Mouse (Mus musculus) liver, embryonic 13.5 days (tissue): Measurements from ENCODE around the gene Slc35b2. TPM values are rescaled to one million over a fixed set of nuclear protein-coding genes. Genes with fewer than 3 reads are reported as not detected.

ENCODE experiments used
- ATAC-seq: fragments of 200-750 bp; cut with Nextera tagmentation; 2 replicates; pipeline ENCODE4 v1.8.0; 2017; ENCODE audit warnings: low read depth, mild to moderate bottlenecking, moderate number of reproducible peaks, moderate library complexity
- DNase-seq: peaks from one replicate; pipeline ENCODE4 v3.0.0; 2022
- H3K27ac ChIP-seq: fragments of 300-500 bp; sonication (generic); 2 replicates; pipeline ENCODE4 v1.5.1; 2015; ENCODE audit warnings: moderate library complexity, mild to moderate bottlenecking, inconsistent platforms
- H3K27me3 ChIP-seq: fragments of 300-500 bp; sonication (generic); 2 replicates; pipeline ENCODE4 v1.6.1; 2015; ENCODE audit warnings: mild to moderate bottlenecking, inconsistent platforms
- H3K36me3 ChIP-seq: fragments of 300-500 bp; sonication (generic); 2 replicates; pipeline ENCODE4 v1.6.1; 2015; ENCODE audit warnings: mild to moderate bottlenecking, inconsistent platforms
- H3K4me1 ChIP-seq: fragments of 300-500 bp; sonication (generic); replicated peaks from 2 replicates; pipeline ENCODE4 v1.6.1; 2015; ENCODE audit warnings: inconsistent platforms
- H3K4me2 ChIP-seq: fragments of 300-500 bp; sonication (generic); 2 replicates; pipeline ENCODE4 v1.6.1; 2015; ENCODE audit warnings: inconsistent platforms, mild to moderate bottlenecking, moderate library complexity
- H3K4me3 ChIP-seq: fragments of 300-500 bp; sonication (generic); replicated peaks from 2 replicates; pipeline ENCODE4 v1.5.1; 2015; ENCODE audit warnings: mild to moderate bottlenecking, inconsistent platforms
- H3K9ac ChIP-seq: fragments of 300-500 bp; sonication (generic); 2 replicates; pipeline ENCODE4 v1.6.1; 2015; ENCODE audit warnings: mild to moderate bottlenecking, inconsistent platforms
- H3K9me3 ChIP-seq: fragments of 300-500 bp; sonication (generic); replicated peaks from 2 replicates; pipeline ENCODE4 v1.6.1; 2016; ENCODE audit warnings: inconsistent platforms
- WGBS: fragments of 180-500 bp; shearing (Covaris S2); methylation state at CpG from one replicate; pipeline ENCODE4 v1.1.7; 2015; ENCODE audit not compliant: insufficient replicate concordance; 5-methylcytosine and 5-hydroxymethylcytosine counted together
- polyA plus RNA-seq: library from polyadenylated mRNA; unstranded; fragments of >200 nt; fragmentation: Nextera tagmentation; extraction: Ambion mirVana; gene quantifications from 2 replicates; pipeline ENCODE4 v1.2.1, GENCODE M21; 2015

The Slc35b2 gene
- polyA plus RNA-seq, 1 experiment from 2014 or later = 58.0 TPM

DNA sequence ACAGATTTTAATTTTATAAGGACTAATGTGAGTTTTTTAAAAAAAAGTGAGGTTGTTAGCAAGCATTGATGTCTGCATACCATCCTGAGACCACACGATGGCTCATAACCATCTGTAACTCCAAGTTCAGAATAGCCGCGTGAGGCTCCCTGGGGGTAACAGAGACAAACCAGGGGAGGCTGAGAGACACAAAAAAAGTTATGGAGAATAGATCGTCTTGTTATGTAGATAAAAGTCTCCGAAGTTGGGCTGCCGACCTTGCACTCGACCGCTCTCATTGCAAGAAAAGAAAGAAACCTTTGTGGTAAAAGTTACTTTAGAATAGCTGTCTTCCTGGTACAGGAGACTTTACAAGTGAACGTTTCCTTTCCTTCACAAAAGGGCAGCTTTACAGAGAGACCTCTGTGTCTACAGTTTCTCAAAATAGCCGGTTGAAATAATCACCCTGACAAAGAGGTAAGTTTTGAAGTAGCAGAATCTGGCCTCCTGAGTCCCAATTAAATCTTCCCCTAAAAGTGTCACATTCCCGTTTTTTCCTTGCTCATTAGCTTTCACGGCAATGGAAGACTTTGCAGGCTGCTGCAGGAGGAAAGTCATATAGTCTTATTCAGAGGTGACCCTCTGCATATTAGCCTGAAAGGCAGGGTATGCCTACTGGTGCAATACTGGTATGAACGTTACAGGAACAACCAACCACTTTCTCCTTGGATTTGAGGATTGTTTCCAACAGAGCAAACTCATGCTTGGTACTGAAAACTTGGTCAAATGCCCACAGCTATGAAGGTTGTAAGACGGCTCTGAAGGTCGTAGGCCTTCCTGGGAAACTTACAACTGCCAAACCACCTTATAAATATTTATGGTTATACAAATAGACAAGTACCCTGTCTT, 43.6 kb downstream of the Slc35b2 start:
- no peak overlapping the region for H3K9ac ChIP-seq
- ATAC-seq = no peak
- H3K36me3 ChIP-seq = no peaks in the 10 kb centered on the region
- H3K27me3 ChIP-seq = no peaks in the 10 kb centered on the region
- H3K4me2 ChIP-seq = no peak overlapping the region
- no peak for DNase-seq
- H3K4me3 ChIP-seq = no peak overlapping the region
- H3K9me3 ChIP-seq = no peaks in the 10 kb centered on the region
- 76% methylated on average over 15 of the region's 15 CpGs for WGBS
- H3K4me1 ChIP-seq = peaks cover 27% of the 10 kb centered on the region
- H3K27ac ChIP-seq = no peak overlapping the region

DNA sequence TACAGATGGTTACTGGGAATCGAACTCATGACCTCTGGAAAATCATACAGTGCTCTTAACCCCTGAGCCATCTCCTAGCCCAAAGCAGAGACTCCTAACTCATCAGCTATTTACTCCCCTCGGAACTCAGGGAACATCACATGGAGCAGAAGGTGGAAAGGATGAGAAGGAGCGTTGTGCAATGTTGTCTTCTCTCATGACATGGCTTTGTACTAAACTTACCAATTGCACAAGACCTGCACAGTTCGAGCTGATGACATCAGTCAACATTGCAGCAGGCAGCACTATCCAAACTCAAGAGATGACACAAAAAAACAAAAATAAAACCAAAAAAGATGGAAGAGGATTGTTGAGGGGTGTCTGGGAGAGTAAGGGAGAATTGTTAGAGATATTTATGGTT, 44.7 kb downstream of the Slc35b2 start:
- Histone ChIP-seq H3K9me3 (no peaks in the 10 kb centered on the region), H3K27me3 (no peaks in the 10 kb centered on the region), H3K9ac (no peak overlapping the region), H3K4me3 (no peak overlapping the region), H3K27ac (peak overlapping the region; percentile 2; the same call in 1 of the 2 replicates), H3K36me3 (no peaks in the 10 kb centered on the region), H3K4me1 (peaks cover 32% of the 10 kb centered on the region), H3K4me2 (no peak overlapping the region)
- WGBS = 62% methylated on average over 4 of the region's 4 CpGs
- DNase-seq (no peak), ATAC-seq (peak; percentile 35; the same call in 1 of the 2 replicates)

DNA sequence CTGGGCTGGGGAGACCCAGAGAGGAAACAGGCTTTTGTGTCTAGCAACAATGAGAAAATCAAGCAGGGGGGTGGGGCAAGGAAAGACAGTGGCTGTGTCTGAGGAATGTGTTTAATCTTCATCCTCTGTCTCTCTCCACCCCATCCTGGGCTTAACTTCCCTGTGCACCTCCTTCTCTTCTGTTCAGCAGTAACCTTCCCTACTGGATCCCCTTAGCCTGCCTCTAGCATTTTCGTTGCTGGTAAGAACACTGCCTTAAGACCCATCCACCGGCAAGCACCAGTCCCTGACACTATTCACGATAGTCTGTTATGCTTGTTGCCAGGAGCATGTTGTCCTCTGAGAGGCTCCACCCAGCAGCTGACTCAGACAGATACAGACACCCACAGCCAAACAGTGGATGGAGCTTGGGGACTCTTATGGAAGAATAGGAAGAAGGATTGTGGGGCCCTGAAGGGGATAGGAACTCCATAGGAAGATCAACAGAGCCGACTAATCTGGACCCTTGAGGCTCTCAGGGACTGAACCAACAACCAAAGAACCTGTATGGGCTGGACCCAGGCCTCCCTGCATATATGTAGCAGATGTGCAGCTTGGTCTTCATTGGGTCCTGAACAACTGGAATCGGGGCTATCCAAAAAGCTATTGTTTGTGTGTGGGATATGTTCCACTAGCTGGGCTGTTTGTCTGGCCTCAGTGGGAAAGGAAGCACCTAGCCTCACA, 46.6 kb downstream of the Slc35b2 start:
- Histone ChIP-seq H3K4me3 (0 out of 2 replicates have a peak overlapping the region, but pooled peaks have one; percentile 6), H3K9me3 (no peaks in the 10 kb centered on the region), H3K4me2 (peak overlapping the region; percentile 46), H3K4me1 (peaks cover 32% of the 10 kb centered on the region), H3K9ac (peak overlapping the region; percentile 31; the same call in 1 of the 2 replicates), H3K27ac (peak overlapping the region; percentile 56), H3K36me3 (no peaks in the 10 kb centered on the region), H3K27me3 (no peaks in the 10 kb centered on the region)
- WGBS = 26% methylated on average over 5 of the region's 5 CpGs
- ATAC-seq (peak; percentile 87), DNase-seq (peak; percentile 59)

DNA sequence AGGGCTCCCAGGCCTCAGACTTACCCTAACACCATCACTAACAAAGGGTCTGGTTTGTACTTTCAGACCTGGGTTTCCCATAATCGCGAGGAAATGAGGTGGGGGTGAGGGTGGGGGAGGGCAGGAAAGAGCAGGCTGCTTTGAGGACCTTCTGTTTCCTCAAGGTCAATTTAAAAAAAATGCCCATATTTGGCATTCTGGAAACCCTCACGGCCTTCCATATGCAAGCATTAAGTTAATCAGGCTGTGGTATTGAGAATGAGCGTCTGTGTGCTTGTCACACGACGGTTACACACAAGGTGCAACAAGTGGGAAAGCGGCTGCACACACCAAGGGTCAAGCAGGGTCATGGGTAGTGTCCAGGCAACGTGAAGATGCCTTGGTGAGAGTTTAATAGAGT, 48.3 kb downstream of the Slc35b2 start:
- H3K27ac ChIP-seq = no peak overlapping the region
- no peak for ATAC-seq
- peaks cover 32% of the 10 kb centered on the region for H3K4me1 ChIP-seq
- no peaks in the 10 kb centered on the region for H3K27me3 ChIP-seq
- no peaks in the 10 kb centered on the region for H3K36me3 ChIP-seq
- WGBS = 64% methylated on average over 8 of the region's 8 CpGs
- no peak overlapping the region for H3K4me3 ChIP-seq
- no peaks in the 10 kb centered on the region for H3K9me3 ChIP-seq
- no peak overlapping the region for H3K4me2 ChIP-seq
- no peak overlapping the region for H3K9ac ChIP-seq
- no peak for DNase-seq

DNA sequence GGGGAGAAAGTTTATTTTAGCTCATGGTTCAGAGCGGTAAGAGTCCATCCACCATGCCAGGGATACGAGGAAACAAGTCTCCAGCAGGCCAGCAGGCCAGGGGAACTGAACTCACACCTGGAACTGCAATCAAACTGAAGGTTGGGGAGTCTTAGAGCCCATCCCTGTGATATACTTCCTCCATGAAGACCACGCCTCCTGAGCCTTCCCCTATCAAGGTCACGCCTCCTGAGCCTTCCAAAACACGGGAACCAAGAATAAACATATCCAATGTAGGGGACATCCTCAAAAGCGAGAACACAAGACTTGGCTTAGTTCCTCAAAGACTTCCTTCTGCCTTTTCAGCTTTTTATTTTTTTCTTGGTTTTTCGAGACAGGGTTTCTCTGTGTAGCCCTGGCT, 49.2 kb downstream of the Slc35b2 start:
- 50% methylated on average over 7 of the region's 7 CpGs for WGBS
- ATAC-seq = no peak

DNA sequence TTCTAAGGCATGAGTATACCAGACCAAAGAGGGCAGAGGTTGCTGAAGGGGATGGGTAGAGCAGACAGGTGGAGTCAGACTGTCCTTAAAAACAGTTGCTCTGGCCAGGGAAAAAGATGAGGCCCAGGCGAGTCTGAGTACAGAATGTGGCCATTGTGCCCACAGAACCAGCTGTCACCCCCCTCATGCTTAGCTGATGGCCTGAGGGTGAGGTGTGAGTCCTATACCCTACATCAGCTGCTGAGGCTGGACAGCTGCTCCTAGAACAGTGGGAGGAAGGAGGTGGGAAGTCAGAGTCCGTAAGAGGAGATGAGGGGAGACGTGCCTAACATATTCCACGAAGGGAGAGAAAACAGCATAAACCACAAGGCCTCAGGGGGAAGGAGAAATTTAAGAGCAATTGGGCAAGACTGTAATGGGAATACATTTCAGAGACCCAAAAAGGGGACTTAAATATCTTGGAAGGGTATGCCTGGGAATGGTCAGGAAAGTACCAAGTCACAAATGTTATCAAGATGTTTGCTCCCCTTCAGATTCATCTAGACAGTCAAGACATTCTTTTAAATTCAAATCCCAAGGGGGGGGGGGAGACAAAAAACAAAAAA, 52.5 kb downstream of the Slc35b2 start:
- H3K36me3 ChIP-seq = no peaks in the 10 kb centered on the region
- no peaks in the 10 kb centered on the region for H3K27me3 ChIP-seq
- H3K4me2 ChIP-seq = no peak overlapping the region
- H3K9ac ChIP-seq = no peak overlapping the region
- peaks cover 30% of the 10 kb centered on the region for H3K4me1 ChIP-seq
- H3K27ac ChIP-seq = no peak overlapping the region
- no peaks in the 10 kb centered on the region for H3K9me3 ChIP-seq
- no peak overlapping the region for H3K4me3 ChIP-seq
- 53% methylated on average over 4 of the region's 4 CpGs for WGBS
- DNase-seq = no peak
- ATAC-seq = no peak

More for the DNA sequence above, 49.2 kb downstream of the Slc35b2 start:
- H3K4me1 ChIP-seq = peaks cover 32% of the 10 kb centered on the region
- H3K27ac ChIP-seq = no peak overlapping the region
- no peaks in the 10 kb centered on the region for H3K9me3 ChIP-seq
- H3K9ac ChIP-seq = no peak overlapping the region
- H3K4me3 ChIP-seq = no peak overlapping the region
- DNase-seq = no peak
- H3K27me3 ChIP-seq = no peaks in the 10 kb centered on the region
- no peak overlapping the region for H3K4me2 ChIP-seq
- H3K36me3 ChIP-seq = no peaks in the 10 kb centered on the region

DNA sequence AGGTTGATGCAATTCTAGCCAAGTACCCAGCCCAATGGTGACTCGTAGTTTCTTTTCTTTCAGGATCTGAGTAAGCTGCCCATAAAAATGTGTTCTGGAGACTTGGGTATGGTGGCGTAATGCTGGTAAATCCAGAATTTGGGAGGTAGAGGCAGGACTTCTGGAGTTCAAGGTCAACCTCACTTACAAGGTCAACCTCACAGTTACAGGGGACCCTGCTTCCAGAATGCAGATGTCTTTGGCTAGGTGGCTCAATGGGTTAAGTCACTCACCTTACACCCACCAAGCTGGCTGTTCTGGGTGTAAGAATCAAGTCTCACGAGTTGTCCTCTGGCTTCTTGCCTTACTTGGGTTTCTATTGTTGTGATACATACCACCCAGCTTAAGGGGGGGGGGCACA, 53.0 kb downstream of the Slc35b2 start:
- Histone ChIP-seq H3K4me3 (no peak overlapping the region), H3K9ac (no peak overlapping the region), H3K4me2 (no peak overlapping the region), H3K36me3 (no peaks in the 10 kb centered on the region), H3K4me1 (peaks cover 28% of the 10 kb centered on the region), H3K27ac (no peak overlapping the region), H3K9me3 (no peaks in the 10 kb centered on the region), H3K27me3 (no peaks in the 10 kb centered on the region)
- ATAC-seq (no peak), DNase-seq (no peak)
- WGBS = 66% methylated on average over 3 of the region's 3 CpGs

Other genes starting within 250 kb of the Slc35b2 start
- 36.4 and 41.5 TPM in 2 replicates for gene Cdc5l, start 130.1 kb upstream of the Slc35b2 start, polyA plus RNA-seq
- gene Spats1, start 88.5 kb upstream of the Slc35b2 start, polyA plus RNA-seq = 0.06 and 0.18 TPM in 2 replicates
- 8.6 and 9.4 TPM in 2 replicates for gene Aars2, start 57.0 kb upstream of the Slc35b2 start, polyA plus RNA-seq
- not detected in 2 replicates for gene Tcte1, start 40.4 kb upstream of the Slc35b2 start, polyA plus RNA-seq
- gene Tmem151b, start 14.2 kb upstream of the Slc35b2 start, polyA plus RNA-seq = 0.14 and 0.17 TPM in 2 replicates
- gene Nfkbie, start 8.2 kb upstream of the Slc35b2 start, polyA plus RNA-seq = 1.4 and 1.6 TPM in 2 replicates
- 1,012 and 1,064 TPM in 2 replicates for gene Hsp90ab1, start 9.4 kb downstream of the Slc35b2 start, polyA plus RNA-seq
- gene Slc29a1, start 35.7 kb downstream of the Slc35b2 start, polyA plus RNA-seq = 215 and 233 TPM in 2 replicates
- gene Mymx, start 38.2 kb downstream of the Slc35b2 start, polyA plus RNA-seq = 0.42 and 0.59 TPM in 2 replicates
- 0.05 and 0.09 TPM in 2 replicates for gene Capn11, start 95.5 kb downstream of the Slc35b2 start, polyA plus RNA-seq
- 123 and 133 TPM in 2 replicates for gene Mrpl14, start 122.4 kb downstream of the Slc35b2 start, polyA plus RNA-seq
- gene Tmem63b, start 123.0 kb downstream of the Slc35b2 start, polyA plus RNA-seq = 7.7 and 8.3 TPM in 2 replicates
- gene 1600014C23Rik, start 170.0 kb downstream of the Slc35b2 start, polyA plus RNA-seq = not detected in 2 replicates